Mouse (Mus musculus) left cerebral cortex, adult 11 months (tissue): ENCODE measurements at regions not wholly inside any gene's neighbourhood (a gene's known extent, or its start where the extent isn't known, plus 50 kb on each side); places are given as distances from the start of the nearest gene placed in this dataset.

ENCODE experiments used
- DNase-seq: peaks from one replicate; pipeline ENCODE4 v3.0.0; 2022; ENCODE audit warnings: low spot score

DNA sequence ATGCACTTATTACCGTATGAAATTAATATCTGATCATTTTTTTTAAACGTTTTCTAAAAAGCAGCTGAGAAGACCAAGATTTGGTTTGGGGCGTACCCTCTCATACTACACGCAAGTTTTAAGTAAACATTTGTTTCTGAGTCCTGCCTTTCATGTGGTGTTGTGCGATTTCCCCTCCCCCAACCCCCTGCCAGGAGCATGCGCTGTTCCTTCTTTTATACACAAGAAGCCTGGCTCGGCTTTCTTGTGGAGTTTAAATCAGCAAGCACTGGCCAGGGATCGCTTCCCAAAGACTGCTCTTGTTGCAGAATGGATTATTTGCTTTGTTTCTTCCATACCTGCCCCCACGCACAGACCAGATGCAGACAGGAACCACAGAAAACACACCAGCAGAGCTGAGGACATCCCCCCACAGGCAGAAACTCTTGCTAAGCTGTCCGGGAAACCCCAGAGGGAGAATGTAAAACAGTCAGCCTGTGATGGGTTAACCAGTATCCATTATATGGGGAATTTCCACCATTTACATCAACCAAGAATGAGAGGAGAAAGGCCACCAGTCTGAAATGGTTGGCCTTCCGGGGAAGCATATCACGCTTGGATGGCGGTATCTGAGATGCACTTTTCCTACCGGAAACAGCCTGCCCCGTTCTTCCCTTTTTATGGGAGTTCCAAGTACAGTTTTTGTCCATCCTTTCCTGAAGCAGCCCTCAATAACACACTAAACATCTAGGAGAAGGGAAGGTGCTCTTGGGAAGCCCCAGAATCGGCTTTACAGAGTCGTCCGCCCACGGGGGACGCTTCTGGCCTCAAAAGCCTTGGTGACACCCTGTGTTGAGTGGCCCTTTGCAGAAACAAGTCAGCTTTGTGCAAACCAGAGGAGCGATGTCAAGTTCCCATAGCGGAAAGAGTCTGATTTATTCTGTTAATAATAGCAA, 91.3 kb downstream of the Tomm20 start:
- DNase-seq = no peak

DNA sequence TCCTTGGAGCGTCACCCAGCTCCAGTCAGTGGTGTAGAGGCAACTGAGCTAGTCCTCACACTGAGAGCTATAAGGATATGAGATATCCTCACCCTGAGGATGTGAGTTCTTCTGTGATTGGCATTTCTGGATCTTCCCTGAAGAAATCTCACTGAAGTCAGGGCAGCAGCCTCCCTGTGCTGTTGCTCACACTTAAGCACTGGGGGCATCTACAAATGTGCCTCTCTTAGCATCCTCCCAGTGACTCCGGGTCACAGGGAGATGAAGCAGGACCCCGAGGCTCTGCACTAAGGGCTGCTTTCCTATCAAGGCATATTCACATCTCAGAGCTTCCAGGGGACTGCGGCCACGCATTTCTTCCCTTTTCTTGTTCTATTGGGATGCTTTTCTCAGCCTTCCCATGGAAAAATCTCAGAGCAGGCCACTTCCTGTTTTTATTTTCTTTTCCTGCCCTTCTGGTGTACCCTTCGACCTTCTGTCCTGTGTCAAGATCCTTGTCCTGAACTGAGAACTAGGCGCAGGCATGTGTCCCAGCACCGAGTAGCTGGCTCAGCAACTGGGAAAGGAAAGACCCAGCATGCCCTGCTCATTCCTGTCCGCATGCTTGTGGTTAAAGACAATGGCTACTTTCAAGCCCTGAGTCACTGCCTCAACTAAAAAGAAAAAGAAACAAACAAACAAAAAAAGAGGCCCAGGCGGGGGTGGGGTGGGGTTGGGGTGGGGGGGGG, 92.8 kb downstream of the Tomm20 start:
- no peak for DNase-seq

DNA sequence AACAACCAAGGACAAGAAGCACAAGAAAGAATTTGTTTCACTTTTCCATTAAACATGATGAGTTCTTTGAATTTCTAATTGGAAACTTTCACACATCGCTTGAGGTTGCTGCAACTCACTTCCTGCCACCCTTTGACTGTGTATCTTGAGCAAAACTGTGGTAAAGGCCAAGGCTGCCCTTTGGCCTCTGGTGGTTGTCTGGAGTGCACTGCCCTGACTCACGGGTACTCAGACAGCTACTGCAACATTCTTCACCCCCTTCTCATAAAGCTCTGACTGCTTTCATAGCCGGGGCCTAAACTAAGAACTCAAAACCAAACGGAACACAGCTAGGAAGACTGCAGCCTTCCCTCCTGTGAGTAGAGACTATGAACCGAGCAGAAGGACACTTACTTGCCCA, 93.5 kb downstream of the Tomm20 start:
- DNase-seq = no peak

DNA sequence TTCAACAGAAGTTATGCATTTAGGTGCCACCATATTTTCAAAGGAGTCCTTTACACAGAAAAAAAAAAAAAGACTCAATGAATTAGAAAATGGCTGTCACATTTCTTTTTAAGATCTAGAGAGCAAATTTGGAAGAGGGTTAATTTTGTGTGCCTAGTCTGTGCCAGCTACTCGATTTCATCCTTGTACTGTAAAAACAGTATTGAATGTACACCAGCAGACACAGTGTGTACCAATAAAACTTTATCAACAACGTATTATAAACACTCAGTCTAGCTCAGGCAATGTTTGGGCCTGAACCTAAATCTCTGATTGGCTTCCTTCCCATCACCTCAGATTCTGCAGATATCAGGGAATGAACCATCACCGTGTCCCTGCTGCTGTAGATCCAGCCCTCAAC, 93.9 kb downstream of the Tomm20 start:
- no peak for DNase-seq

DNA sequence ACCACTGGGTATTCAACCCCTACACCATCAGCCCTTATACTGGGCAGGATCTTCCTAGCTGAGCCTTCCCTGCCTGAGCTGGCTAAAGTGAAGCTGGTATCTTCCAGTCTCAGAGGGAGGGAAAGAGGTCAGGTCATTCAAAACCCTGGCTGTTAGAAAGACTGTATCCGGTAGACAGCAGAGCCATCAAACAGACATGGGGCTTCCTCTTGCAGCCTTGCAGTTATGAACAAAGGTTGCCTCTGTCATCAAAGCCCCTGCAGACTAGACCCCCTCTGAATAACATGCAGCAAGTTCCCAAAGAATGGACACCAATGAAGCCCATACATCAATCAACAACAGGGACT, 95.5 kb downstream of the Tomm20 start:
- no peak for DNase-seq

DNA sequence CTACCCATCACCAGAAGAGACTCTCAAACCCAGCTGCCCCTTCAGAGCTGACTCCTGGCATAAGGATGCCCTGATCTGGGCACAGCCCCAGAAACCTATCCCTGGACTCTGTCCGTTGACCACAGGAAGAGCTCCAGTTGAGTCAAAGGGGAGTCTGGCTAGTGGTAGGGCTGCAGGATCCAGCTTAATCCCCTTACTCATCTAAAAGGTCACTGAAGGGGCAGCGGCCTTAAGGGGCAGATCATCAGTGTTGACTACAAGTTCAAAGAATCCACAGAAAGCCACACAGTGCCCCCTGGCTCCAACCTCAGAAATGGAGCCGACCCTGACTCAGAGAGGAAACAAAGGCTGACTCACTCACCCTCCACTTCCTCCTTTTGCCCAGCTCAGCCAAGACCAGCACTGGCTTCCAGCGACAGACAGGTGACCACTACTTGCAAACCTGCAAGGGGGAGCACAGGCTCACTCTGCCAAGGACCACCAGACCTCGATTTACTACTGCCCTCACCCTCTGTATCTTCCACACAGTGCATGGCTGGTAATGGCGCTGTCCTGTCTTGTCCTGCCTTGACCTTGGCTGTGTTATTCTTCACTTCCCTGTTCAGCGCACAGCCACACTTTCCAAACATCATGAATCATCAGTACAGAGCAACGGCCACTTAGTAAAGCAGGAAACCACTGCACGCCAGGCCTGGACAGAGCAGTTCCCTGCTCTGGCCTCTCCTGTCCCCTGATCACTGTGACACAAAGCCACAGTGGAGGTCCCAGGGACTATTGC, 96.0 kb downstream of the Tomm20 start:
- DNase-seq = no peak

DNA sequence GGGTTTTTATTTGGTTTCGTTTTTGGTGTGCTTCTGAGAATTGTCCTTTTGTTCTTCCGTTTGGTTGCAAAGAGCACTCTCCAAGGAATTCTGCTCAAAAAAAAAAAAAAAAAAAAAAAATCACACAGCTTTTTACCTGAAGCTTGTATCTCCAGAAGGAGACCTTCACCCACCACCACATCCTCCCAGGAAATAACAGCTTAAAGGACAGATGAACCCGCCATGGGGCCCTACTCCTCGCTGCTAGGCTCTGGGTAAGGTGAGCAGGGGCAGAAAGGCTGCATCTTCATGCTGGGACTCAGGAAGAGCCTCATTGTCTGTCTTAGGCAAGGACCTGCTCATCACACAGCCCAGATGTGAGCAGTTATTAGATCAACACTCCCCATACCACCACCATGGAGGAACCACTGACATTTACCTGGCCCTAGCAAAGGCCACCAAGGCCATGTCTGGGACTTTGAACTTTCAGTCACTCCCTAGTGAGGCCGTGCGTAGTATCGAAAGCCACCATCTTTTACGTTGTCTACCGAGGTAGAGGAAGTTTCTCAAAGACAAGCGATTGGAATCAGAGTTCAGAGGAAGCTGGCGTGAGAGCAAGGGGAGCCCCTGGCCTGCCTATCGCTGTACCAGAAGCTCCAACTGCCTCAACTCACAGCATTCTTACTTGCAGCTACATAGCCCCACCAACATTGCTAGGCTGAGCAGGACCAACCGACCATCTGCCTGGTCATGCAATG, 97.1 kb downstream of the Tomm20 start:
- DNase-seq = no peak

DNA sequence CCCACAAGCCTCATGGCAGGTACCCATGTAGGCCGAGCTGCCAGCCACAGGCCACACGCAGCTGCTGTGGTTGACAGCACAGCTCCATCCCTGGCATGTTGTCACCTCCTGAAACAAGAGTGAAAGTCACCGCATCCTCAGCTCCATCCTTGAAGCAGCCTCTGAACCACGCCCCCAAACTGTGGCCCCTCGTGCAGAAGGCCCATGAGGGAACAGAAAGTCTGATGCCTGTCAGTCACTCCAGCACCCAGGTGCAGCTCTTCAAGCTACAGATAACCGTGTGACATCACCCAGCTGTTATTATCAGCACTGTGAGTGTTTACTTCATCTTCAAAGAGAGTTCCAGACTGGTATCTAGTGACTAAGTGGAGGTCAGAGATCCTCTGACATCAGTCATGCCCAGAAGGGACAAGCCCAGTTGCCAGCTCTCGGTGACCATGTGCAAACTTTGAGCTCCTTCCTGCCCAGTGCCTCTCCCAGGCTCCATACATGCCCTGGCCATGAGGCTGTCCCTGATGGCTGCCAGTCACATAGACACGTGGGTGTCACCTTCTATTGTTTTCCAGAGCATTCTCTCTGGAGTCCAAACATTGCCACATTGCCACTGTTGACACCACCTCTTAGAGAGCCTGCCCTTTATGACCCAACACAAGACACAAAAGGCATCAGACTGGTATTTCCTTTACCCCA, 97.8 kb downstream of the Tomm20 start:
- DNase-seq = no peak

DNA sequence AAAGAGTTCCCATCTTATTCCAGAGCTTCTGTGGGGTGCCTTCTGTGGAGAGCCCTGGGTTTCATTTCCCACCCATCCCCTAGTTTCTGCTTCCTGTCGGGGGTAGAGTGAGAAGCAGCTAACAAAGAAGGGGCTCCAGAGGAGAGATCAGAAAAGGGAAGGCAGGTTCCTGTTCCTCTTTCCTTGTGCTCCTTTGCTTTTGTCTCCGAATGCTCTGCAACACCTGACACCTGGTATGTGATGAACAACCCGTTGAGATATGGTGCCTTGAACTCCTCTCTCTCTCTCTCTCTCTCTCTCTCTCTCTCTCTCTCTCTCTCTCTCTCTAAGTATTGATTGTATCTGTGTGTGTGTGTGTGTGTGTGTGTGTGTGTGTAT, 99.5 kb downstream of the Tomm20 start:
- no peak for DNase-seq

DNA sequence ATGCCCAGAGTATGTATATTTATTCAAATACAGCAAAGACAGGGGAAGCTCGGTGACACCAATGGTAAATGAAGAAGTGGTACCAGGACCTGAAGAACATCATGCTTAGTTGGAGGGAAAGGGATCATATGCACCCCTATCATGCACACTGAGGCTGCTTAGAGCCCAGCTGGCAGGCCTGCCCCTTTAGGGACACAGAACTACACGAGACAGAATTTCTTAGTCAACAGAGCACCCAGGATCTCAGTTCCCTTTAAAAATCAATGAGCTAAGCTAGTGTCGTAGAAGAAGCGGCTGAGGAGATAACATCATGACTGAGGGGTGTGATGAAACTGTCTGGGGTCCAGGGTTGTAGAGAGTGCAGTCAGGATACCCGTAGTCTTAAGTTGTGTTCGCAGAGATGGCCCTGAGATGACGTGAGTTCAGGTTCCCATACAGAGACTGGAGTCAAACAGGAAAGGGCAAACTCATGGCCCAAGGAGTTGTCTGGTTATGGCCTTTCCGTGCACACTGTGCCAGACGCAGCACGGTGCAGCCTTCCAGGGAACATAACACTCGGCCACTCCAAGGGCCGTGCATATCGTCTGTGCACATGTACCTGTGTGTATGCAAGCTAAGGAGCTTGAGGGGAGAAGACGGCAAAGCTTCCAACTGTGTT, 100.0 kb downstream of the Tomm20 start:
- no peak for DNase-seq

DNA sequence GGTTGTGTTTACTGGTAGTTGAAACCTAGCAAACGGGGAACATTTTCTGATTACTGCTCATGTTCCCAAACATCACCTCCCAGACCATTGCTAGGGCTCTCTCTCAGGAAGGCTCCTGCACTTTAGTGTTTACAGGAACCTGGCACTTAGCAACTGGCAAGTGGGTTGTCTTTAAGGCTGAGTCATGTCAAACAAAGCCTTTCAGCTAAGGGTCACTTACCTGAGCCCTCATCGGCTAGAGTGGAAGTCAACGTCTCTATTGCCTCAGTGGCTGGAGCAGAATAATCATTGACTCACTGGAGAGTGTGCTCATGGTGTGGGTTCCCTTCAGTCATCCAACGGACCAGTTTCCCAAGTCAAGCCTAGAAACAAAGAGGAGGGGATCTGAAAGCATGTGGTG, 101.0 kb downstream of the Tomm20 start:
- no peak for DNase-seq

DNA sequence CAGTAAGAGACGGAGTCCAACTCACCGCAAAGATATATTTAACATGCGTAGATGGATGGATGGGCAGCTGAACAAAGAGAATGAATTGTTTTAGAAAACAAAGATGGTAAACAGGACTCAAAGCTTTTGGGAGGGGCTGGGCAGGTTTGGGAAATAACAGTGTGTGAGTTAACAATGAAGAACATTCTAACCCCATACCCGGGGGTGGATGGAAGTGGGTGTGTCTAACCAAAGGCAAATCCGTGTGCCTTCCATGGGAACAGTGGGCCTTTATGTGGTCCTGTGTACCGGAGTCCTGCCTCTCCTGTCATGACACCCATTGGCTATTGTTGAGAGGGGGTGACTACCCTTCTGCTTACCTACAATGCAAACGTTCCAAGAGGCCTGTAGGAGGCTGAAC, 104.5 kb downstream of the Tomm20 start:
- no peak for DNase-seq

DNA sequence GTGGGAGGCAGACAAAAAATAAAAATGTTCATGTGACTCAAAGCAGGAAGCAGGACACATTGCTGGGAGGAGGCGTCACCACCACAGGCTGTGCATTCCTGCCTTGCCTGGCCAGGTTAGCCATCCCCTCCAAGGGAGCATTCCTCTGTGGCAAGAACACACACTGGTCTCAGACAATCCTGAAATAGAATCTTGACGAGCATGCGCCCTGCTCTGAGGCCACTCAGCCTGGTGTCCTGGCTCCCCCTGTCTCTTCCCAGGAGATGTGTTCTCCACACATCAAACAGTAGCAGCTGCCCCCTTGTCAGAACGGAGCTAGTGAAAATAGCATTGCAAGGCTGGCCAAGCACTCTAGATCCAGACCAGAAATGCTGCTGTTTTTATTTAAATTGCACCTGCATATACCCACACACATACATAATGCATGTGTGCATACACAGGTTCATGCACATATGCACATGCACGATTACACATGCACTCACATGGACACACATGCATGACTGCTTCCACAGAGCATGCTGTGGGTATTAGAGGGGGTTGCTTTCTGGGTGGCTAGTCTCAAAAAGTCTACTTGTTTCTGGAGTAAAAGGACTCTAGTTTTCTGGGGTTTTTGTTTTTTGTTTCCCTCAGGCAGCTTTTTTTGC, 105.8 kb downstream of the Tomm20 start:
- peak; percentile 64 for DNase-seq

DNA sequence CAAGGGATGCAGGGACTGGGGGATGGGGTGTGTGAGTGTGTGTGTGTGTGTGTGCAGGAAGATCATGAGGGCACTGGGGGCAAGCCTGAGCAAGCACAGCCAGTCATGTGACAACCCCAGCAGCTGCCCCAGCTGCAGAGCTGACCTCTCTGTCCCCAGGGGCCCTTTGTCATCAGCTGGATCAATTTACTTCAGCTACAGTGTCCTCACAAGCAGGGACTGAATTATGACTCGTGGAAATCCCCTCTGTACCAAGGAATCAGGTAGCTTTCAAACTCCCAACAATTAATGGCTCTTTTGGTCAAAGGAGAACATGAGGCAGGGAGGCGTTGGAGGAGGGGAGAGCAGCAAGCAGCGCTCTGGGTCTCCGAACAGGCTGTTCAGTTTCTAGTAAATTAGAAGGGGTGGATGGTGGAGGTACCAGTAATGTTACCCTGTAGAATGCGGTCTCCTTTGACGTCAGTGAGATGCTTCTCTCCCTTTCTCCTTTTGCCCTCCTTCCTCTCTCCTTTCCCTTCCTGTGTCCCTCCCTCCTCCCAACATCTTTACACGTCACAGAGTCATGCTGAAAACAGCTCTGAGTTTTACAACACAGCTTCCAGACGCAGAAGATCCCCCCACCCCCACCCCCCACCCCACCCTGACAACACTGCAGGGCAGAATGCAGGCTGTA, 106.5 kb downstream of the Tomm20 start:
- DNase-seq = no peak

DNA sequence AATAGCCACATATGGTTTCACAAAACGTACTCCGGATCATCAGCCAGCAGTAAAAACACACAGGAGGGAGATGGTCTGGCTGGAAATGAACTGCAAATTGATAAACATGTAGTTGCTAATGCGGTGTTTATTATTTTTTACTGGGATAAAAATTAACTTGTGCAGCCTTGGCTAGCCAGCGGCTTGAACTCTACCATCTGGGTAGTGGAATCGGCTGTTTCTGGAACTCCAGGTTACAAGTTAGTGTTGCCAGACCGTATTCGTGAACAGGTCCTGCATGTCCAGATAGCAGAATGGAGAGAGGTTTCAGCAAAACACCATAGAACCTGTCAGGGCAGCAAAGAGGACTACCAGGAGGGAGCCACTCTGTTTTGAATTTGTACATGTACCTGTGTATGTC, 107.4 kb downstream of the Tomm20 start:
- DNase-seq = no peak

DNA sequence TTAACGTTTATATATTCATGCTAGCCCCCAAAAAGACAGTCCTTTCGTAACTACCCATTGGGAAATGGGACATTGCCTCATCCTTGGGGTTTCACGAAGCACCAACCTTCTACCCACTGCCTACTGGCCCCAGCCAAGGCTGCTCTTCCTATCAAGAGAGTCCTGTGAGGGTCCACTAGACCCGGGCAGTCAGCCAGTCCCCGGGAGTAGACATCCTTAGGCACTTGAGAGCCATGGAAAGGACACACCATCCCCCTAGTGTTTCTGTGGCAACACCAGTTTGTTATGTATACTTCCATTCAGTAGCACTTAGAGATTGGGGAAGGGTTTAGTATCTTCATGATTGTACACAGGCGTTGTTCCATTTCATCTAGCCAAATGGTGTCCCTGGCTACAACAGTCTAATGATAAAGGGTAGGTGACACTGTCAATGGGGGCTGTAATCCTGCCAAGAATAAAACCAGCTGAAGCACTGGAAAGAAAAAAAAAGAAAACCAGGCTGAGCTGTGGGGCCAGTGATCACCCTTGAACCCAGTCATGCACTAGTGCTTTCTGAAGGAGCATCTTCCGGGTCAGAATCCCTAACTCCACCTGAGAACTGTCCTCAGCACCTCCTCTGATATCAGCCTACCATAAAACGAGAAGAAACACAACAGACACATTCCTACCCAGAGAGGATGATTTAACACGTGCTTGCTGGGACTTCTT, 108.2 kb downstream of the Tomm20 start:
- DNase-seq = no peak

DNA sequence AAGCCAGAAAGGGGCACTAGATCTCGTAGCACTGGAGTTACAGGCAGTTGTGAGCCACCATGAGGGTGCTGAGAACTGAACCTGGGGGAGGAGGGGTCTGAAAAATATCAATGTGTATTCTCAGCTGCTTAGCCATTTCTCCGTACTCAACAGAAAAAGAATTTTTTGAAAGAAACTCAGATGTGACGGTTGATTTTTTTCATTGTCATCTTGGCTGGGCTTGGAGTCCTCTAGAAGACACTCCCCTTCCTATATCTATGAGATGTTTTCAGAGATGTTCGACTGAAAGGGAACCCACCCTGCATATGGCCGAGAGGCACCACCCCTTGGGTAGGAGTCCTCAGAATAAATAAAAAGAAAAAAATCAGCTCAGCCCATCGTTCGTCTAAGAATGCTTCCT, 110.1 kb downstream of the Tomm20 start:
- DNase-seq = no peak

DNA sequence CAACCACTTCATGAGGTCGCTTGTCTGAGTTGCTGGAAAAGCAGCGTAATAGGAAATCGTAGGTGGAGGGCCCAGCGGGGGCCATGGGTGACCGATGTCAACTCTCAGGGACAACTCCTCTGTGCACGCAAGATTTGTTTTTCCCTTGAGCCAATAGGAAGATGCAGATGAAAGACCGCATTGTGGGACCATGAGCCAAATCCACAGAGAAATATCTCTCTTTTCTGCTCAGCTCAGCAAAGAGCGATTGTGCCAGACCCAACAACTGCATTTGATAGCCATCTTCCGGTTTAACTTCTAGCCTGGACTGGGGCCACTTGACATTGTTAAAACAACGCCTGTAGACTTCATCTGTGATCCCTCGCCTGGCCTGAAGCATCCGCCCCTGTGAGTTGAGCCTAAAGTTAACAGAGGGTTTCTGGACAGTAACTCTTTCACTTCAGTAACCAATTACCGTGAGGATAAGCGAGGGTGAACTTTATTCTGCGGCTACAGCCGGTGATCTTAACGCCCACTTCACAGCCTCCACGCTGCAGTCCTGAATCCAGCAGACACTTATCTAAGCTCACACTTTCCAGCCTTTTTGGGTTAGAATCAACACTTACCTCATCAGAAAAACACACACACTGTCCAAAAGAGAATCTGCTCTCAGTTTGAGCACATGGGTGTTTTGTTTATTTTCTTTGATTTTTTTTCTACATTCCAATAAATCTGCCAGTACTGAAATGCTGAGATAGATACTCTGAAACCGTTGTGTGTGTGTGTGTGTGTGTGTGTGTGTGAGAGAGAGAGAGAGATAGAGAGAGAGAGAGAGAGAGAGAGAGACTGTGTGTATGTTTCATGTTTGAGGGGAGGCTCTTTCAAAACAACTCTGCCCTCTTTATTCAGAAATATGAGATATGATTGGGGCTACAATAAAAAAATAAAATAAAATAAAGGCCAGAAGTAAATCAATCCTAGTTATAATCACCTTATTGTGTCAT, 111.9 kb downstream of the Tomm20 start:
- DNase-seq = no peak
